Mouse (Mus musculus): ENCODE measurements around the gene Fbxo39. TPM values are rescaled to one million over a fixed set of nuclear protein-coding genes. Genes with fewer than 3 reads are reported as not detected.

Fbxo39 gene
- polyA plus RNA-seq, 1 experiment from 2014 or later = not detected

DNA sequence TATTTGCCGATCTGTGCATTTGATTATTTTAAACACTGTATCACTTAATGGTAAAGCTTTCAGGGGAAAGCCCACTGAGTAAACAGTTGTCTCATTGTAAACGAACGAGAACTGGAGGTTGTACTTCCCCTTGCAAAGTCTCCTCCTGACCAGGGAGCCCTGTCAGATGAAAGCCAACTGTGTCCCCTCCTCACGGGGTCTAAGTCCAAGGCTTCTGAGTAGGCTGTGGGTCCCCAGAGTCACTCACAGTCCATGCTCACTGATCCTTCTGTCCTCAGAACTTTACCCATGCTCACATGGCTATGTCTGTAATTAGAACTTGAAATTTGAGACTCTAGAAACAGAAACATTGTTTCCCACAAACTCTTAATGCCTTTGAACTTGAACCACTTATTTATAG, 35.4 kb downstream of the Fbxo39 start:
- Histone ChIP-seq H3K4me2 (ENCODE audit: low read length) (no peak overlapping the region), H3K4me1 (ENCODE audit: control insufficient read depth, insufficient read depth, low read depth, low read length) (no peaks in the 10 kb centered on the region), H3K9ac (ENCODE audit: low read depth, low read length) (no peak overlapping the region), H3K9me3 (ENCODE audit: control insufficient read depth, low read length) (no peaks in the 10 kb centered on the region), H3K36me3 (ENCODE audit: control insufficient read depth, insufficient read depth, low read length) (no peaks in the 10 kb centered on the region), H3K27ac (ENCODE audit: low read depth, low read length) (no peak overlapping the region), H3K4me3 (ENCODE audit: low read length) (no peak overlapping the region), H3K27me3 (replicated peaks; ENCODE audit: control insufficient read depth, insufficient read depth, low read length) (no peaks in the 10 kb centered on the region)
- 79% methylated on average over 4 of the region's 4 CpGs for WGBS
- ATAC-seq = no peak

DNA sequence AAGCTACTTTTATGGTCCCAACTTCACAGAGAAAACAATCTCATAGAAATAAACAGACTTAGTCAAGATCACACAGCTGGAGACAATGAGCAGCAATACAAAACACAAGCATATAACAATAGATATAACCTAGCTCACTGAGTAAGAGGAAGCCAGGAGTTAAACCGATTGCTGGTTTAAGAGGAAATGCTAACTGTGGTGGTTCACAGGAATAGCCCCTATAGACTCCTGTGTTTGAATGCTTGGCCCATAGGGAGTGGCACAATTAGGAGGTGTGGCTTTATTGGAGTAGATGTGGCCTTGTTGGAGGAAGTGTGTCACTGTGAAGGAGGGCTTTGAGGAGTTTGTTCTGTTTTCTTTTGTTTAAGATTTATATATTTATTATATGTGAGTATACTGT, 38.0 kb downstream of the Fbxo39 start:
- no peaks in the 10 kb centered on the region for H3K36me3 ChIP-seq (ENCODE audit: control insufficient read depth, insufficient read depth, low read length)
- 83% methylated on average over 1 of the region's 1 CpGs for WGBS

DNA sequence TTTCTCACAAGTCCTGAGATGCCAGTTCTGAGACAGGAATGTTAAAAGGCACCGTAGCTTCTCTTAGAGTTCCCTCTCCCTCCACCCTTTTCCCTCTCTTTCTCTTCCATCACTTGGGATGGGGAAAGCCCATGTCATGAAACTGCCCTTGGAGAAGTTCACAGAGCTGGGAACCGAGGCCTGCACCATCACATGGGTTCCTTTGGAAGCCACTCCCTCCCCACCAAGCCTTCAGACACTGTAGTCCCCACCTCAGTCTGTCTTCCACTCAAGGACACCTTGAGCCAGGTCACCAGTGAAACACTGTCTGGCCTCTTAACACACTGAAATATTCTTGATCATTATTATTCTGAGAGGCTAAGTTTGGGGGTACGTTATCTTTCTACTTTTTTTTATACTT, 38.9 kb downstream of the Fbxo39 start:
- Histone ChIP-seq H3K27ac (ENCODE audit: low read depth, low read length) (no peak overlapping the region), H3K27me3 (replicated peaks; ENCODE audit: control insufficient read depth, insufficient read depth, low read length) (no peaks in the 10 kb centered on the region), H3K4me3 (ENCODE audit: low read length) (no peak overlapping the region), H3K9ac (ENCODE audit: low read depth, low read length) (no peak overlapping the region), H3K9me3 (ENCODE audit: control insufficient read depth, low read length) (no peaks in the 10 kb centered on the region), H3K4me2 (ENCODE audit: low read length) (no peak overlapping the region), H3K4me1 (ENCODE audit: control insufficient read depth, insufficient read depth, low read depth, low read length) (no peaks in the 10 kb centered on the region), H3K36me3 (ENCODE audit: control insufficient read depth, insufficient read depth, low read length) (no peaks in the 10 kb centered on the region)
- 79% methylated on average over 3 of the region's 3 CpGs for WGBS
- ATAC-seq = no peak

More for the DNA sequence above, 38.0 kb downstream of the Fbxo39 start:
- Histone ChIP-seq H3K4me3 (ENCODE audit: low read length) (no peak overlapping the region), H3K4me1 (ENCODE audit: control insufficient read depth, insufficient read depth, low read depth, low read length) (no peaks in the 10 kb centered on the region), H3K9ac (ENCODE audit: low read depth, low read length) (no peak overlapping the region), H3K27ac (ENCODE audit: low read depth, low read length) (no peak overlapping the region), H3K9me3 (ENCODE audit: control insufficient read depth, low read length) (no peaks in the 10 kb centered on the region), H3K4me2 (ENCODE audit: low read length) (no peak overlapping the region), H3K27me3 (replicated peaks; ENCODE audit: control insufficient read depth, insufficient read depth, low read length) (no peaks in the 10 kb centered on the region)
- no peak for ATAC-seq

DNA sequence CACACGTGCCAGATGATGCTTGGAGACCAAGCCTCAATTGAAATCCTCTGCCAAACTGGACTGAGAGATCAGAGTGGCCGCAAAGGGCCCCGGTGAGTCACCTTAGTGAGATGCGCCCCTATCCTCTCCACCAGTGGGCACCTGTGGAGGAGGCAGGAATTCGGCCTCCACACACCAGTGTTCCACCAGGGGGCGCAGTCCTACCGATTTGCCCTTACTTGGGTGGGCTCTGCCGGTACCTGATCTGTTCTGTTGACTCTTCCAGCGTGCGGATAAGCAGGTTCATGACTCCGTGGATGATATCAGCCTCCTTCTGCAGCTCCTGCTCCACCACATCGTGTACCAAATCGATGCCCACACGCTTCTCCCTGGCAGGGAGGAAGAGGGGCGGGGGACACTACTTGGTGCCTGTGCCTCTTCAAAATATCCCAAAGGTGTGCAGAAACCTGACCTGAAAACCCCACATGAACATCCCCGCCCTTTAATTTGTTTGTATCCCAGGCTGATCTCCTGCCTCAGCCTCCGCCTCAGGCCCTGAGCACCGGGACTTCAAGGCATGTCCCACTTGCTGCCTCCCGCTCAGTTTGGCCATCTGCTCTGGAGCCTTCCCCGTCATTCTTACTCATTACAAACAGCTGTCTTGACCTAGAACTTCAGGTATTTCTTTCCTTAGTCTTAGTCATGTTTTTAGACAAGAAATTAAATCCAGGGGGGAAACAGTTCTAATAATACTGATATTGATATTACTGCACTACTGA, 40.9 kb downstream of the Fbxo39 start:
- H3K4me1 ChIP-seq (ENCODE audit: control insufficient read depth, insufficient read depth, low read depth, low read length) = no peaks in the 10 kb centered on the region
- no peaks in the 10 kb centered on the region for H3K36me3 ChIP-seq (ENCODE audit: control insufficient read depth, insufficient read depth, low read length)
- no peaks in the 10 kb centered on the region for H3K27me3 ChIP-seq (replicated peaks; ENCODE audit: control insufficient read depth, insufficient read depth, low read length)
- no peak; the same call in 1 of the 2 replicates for ATAC-seq
- no peak overlapping the region for H3K4me3 ChIP-seq (ENCODE audit: low read length)
- H3K9ac ChIP-seq (ENCODE audit: low read depth, low read length) = no peak overlapping the region
- WGBS = 29% methylated on average over 20 of the region's 20 CpGs
- H3K27ac ChIP-seq (ENCODE audit: low read depth, low read length) = no peak overlapping the region
- H3K4me2 ChIP-seq (ENCODE audit: low read length) = peak overlapping the region; percentile 31
- no peaks in the 10 kb centered on the region for H3K9me3 ChIP-seq (ENCODE audit: control insufficient read depth, low read length)

DNA sequence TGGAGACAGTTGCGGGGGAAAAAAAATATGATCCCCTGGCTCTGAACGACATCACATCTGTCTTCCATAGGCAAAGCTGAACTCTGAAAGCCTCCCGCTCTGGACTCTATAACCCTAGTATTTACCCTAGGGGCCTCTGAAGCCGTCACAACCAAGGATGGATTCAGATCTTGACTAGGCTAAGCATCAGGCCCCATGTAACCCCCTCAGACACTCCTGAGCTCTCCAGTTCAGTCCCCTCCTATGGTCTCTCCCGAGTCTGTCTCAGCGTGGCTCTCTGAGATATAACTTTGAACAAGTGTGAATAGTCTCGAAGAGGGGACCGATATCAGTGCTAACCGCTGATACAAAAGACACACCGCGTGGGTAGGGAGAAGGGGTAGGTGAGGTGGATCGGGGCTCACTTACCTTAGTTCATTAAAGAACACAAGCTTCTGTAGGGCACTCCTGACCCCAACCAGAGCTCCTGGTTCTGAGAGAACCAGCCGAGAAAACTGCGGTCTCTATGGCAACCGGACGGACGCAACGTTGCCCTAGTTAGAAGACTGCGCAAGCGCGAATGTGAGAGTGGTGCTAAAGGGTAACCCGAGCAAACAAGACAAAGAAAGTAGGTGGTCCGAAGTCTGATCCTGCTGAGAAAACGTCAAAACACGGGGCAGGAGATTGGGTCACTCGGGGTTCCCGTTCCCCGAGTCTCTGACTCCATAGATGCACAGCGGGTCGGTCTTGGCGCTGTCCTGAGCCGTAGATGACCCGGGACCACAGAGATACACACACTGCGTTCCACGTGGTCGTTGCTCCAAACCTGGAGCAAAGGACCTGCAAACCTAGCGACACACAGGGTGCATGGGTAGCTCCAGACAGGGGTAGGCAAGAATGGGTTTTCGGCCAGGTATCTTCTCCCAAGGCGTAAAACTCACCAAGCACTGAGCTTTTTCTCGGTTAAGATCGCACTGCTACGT, 47.4 kb downstream of the Fbxo39 start:
- H3K4me3 ChIP-seq (ENCODE audit: low read length) = peak overlapping the region; percentile 44
- H3K9me3 ChIP-seq (ENCODE audit: control insufficient read depth, low read length) = no peaks in the 10 kb centered on the region
- no peak overlapping the region for H3K27ac ChIP-seq (ENCODE audit: low read depth, low read length)
- 8% methylated on average over 42 of the region's 42 CpGs for WGBS
- H3K4me1 ChIP-seq (ENCODE audit: control insufficient read depth, insufficient read depth, low read depth, low read length) = peaks cover 8% of the 10 kb centered on the region
- no peaks in the 10 kb centered on the region for H3K27me3 ChIP-seq (replicated peaks; ENCODE audit: control insufficient read depth, insufficient read depth, low read length)
- H3K4me2 ChIP-seq (ENCODE audit: low read length) = peak overlapping the region; percentile 86
- no peaks in the 10 kb centered on the region for H3K36me3 ChIP-seq (ENCODE audit: control insufficient read depth, insufficient read depth, low read length)
- peak overlapping the region; percentile 66 for H3K9ac ChIP-seq (ENCODE audit: low read depth, low read length)
- ATAC-seq = peak; percentile 96

DNA sequence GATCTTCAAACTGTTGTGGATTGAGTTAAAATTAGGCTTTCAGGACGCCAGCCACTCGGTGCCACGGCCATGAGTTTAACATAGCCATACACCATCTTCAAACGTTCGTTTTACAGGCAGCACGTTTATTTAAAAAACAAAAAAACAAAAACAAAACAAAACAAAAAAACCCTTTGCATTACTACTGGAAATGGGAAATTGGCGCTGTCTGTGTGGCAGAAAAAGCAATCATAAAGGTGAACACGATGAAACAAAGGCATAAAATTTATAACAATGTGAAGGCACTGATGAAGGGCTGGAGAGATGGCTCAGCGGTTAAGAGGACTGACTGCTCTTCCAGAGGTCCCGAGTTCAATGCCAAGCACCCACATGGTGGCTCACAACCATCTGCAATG, 48.1 kb downstream of the Fbxo39 start, which contains the start of gene Tekt1:
Gene Tekt1 (minus strand): TSS at position 96 of the 395 bp plus-strand sequence.
- Histone ChIP-seq H3K4me3 (ENCODE audit: low read length) (peak within 1 kb of the TSS; percentile 44), H3K4me1 (ENCODE audit: control insufficient read depth, insufficient read depth, low read depth, low read length) (peaks cover 8% of the 10 kb centered on the region), H3K36me3 (ENCODE audit: control insufficient read depth, insufficient read depth, low read length) (no peaks in the 10 kb centered on the region), H3K9ac (ENCODE audit: low read depth, low read length) (peak within 1 kb of the TSS; percentile 66), H3K27ac (ENCODE audit: low read depth, low read length) (no peak within 1 kb of the TSS), H3K4me2 (ENCODE audit: low read length) (peak within 1 kb of the TSS; percentile 86), H3K9me3 (ENCODE audit: control insufficient read depth, low read length) (no peaks in the 10 kb centered on the region), H3K27me3 (replicated peaks; ENCODE audit: control insufficient read depth, insufficient read depth, low read length) (no peaks in the 10 kb centered on the region)
- 34% methylated on average over 10 of the region's 10 CpGs for WGBS
- ATAC-seq = no peak

DNA sequence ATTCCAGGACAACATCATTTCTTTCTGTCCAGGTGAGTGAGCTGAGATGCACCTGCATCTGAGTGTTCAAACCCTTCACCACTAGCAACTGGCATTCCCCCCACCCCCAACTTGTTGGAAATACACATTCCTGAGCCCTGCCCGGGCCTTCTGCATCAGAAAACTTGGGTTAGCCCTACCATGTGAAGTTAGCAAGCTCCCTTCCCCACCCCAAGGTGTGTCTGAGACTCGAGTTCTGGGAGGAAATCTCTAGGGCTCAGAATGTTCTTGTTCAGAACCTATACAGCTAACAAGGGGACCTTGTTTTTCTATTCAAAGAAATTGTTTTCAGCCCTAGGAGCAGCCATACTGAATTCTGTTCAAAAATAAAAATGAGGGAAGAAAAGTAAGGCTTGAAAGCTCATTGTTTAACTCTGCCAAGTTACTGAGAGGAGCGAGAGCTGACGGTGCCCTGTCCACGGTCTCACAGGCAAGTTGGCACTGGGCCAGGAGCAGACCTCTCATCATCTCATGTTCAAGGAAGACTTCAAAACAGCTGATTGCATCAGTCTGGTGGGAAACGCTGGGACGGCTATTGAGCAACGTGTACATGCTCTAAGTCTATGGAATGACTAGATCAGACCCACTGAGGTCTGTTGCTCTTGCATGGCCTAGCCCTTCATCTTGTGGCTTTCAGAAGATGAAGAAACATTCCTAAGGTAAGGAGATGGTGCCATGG, 49.4 kb downstream of the Fbxo39 start:
- H3K4me1 ChIP-seq (ENCODE audit: control insufficient read depth, insufficient read depth, low read depth, low read length) = peaks cover 8% of the 10 kb centered on the region
- H3K4me3 ChIP-seq (ENCODE audit: low read length) = no peak overlapping the region
- no peaks in the 10 kb centered on the region for H3K27me3 ChIP-seq (replicated peaks; ENCODE audit: control insufficient read depth, insufficient read depth, low read length)
- no peaks in the 10 kb centered on the region for H3K36me3 ChIP-seq (ENCODE audit: control insufficient read depth, insufficient read depth, low read length)
- WGBS = 77% methylated on average over 8 of the region's 8 CpGs
- H3K4me2 ChIP-seq (ENCODE audit: low read length) = no peak overlapping the region
- H3K9me3 ChIP-seq (ENCODE audit: control insufficient read depth, low read length) = no peaks in the 10 kb centered on the region
- H3K27ac ChIP-seq (ENCODE audit: low read depth, low read length) = no peak overlapping the region
- H3K9ac ChIP-seq (ENCODE audit: low read depth, low read length) = no peak overlapping the region
- ATAC-seq = no peak

DNA sequence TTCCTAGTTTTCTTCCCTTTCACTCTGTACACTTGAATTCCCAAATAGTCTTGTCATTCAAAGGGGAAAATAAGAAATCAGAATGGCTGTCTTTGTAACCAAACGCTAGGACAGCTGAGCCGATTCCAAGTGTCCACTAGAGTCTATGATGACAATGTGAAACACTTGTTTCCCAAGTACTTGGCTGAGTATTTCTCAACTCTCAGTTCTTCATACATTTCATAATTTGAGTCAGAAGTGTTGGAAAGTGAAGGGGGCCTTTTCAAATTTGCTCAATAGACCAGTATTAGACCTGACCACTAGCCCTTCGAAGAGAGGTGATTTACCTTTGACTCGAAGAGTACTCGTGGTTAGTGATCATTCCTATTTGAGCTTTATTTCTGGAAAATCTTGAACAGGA, 50.3 kb downstream of the Fbxo39 start:
- H3K4me1 ChIP-seq (ENCODE audit: control insufficient read depth, insufficient read depth, low read depth, low read length) = peaks cover 8% of the 10 kb centered on the region
- H3K27me3 ChIP-seq (replicated peaks; ENCODE audit: control insufficient read depth, insufficient read depth, low read length) = no peaks in the 10 kb centered on the region
- H3K36me3 ChIP-seq (ENCODE audit: control insufficient read depth, insufficient read depth, low read length) = no peaks in the 10 kb centered on the region
- 97% methylated on average over 5 of the region's 5 CpGs for WGBS
- H3K4me2 ChIP-seq (ENCODE audit: low read length) = no peak overlapping the region
- no peak overlapping the region for H3K4me3 ChIP-seq (ENCODE audit: low read length)
- no peak overlapping the region for H3K9ac ChIP-seq (ENCODE audit: low read depth, low read length)
- no peak for ATAC-seq
- H3K9me3 ChIP-seq (ENCODE audit: control insufficient read depth, low read length) = no peaks in the 10 kb centered on the region
- no peak overlapping the region for H3K27ac ChIP-seq (ENCODE audit: low read depth, low read length)
